Mouse (Mus musculus): ENCODE measurements around the gene 5530401A14Rik. TPM values are rescaled to one million over a fixed set of nuclear protein-coding genes. Genes with fewer than 3 reads are reported as not detected.

The 5530401A14Rik gene
- polyA plus RNA-seq (2012; rRNA removed), result not detected in 2 replicates

GRCm38 (mm10) chr11:81860250-81860972 lies at the start of gene 5530401A14Rik:
Gene 5530401A14Rik (plus strand): TSS chr11:81860673.
- H3K4me3 ChIP-seq (ENCODE audit: insufficient read depth, low read depth, low read length), result no peak within 1 kb of the TSS
- H3K36me3 ChIP-seq (ENCODE audit: control insufficient read depth, insufficient read depth, low read length), result no peaks in the 10 kb centered on the region
- H3K4me1 ChIP-seq (ENCODE audit: control insufficient read depth, insufficient read depth, low read length), result no peaks in the 10 kb centered on the region
- WGBS, result 42% methylated on average over 4 of the region's 4 CpGs
- peak; percentile 3 for DNase-seq
- TF ChIP-seq POLR2A (IDR thresholded peaks at IDR 0.05; ENCODE audit: low read depth, low read length) (no peak), CTCF (conservative IDR thresholded peaks at IDR 0.05; ENCODE audit: insufficient read depth, insufficient read length, low read depth, low read length) (no peak)
- no peaks in the 10 kb centered on the region for H3K27me3 ChIP-seq (replicated peaks; ENCODE audit: control insufficient read depth, insufficient read depth, low read length)
- H3K27ac ChIP-seq (ENCODE audit: insufficient read depth, low read depth, low read length), result no peak within 1 kb of the TSS

GRCm38 (mm10) chr11:81814816-81815215 lies 45.7 kb upstream of the 5530401A14Rik start:
- no peak for TF ChIP-seq POLR2A (IDR thresholded peaks at IDR 0.05; ENCODE audit: low read depth, low read length)
- no peak for TF ChIP-seq CTCF (conservative IDR thresholded peaks at IDR 0.05; ENCODE audit: insufficient read depth, insufficient read length, low read depth, low read length)
- H3K4me1 ChIP-seq (ENCODE audit: control insufficient read depth, insufficient read depth, low read length), result no peaks in the 10 kb centered on the region
- H3K27me3 ChIP-seq (replicated peaks; ENCODE audit: control insufficient read depth, insufficient read depth, low read length), result no peaks in the 10 kb centered on the region
- no peak overlapping the region for H3K4me3 ChIP-seq (ENCODE audit: insufficient read depth, low read depth, low read length)
- H3K36me3 ChIP-seq (ENCODE audit: control insufficient read depth, insufficient read depth, low read length), result no peaks in the 10 kb centered on the region
- no peak overlapping the region for H3K27ac ChIP-seq (ENCODE audit: insufficient read depth, low read depth, low read length)
- no peak for DNase-seq
- 67% methylated on average over 1 of the region's 1 CpGs for WGBS

- Histone ChIP-seq H3K36me3 (ENCODE audit: control insufficient read depth, insufficient read depth, low read length) (no peaks in the 10 kb centered on the region), H3K4me3 (ENCODE audit: insufficient read depth, low read depth, low read length) (no peak overlapping the region), H3K27me3 (replicated peaks; ENCODE audit: control insufficient read depth, insufficient read depth, low read length) (no peaks in the 10 kb centered on the region), H3K27ac (ENCODE audit: insufficient read depth, low read depth, low read length) (no peak overlapping the region), H3K4me1 (ENCODE audit: control insufficient read depth, insufficient read depth, low read length) (no peaks in the 10 kb centered on the region)
- WGBS, result 24% methylated on average over 5 of the region's 5 CpGs
- TF ChIP-seq POLR2A (IDR thresholded peaks at IDR 0.05; ENCODE audit: low read depth, low read length), result no peak
- TF ChIP-seq CTCF (conservative IDR thresholded peaks at IDR 0.05; ENCODE audit: insufficient read depth, insufficient read length, low read depth, low read length), result no peak
- no peak for DNase-seq
Measured at GRCm38 (mm10) chr11:81816531-81816930, 43.9 kb upstream of the 5530401A14Rik start.

GRCm38 (mm10) chr11:81832381-81832780 lies 28.1 kb upstream of the 5530401A14Rik start:
- H3K4me3 ChIP-seq (ENCODE audit: insufficient read depth, low read depth, low read length), result no peak overlapping the region
- TF ChIP-seq POLR2A (IDR thresholded peaks at IDR 0.05; ENCODE audit: low read depth, low read length), result no peak
- TF ChIP-seq CTCF (conservative IDR thresholded peaks at IDR 0.05; ENCODE audit: insufficient read depth, insufficient read length, low read depth, low read length), result no peak
- no peak overlapping the region for H3K27ac ChIP-seq (ENCODE audit: insufficient read depth, low read depth, low read length)
- H3K36me3 ChIP-seq (ENCODE audit: control insufficient read depth, insufficient read depth, low read length), result no peaks in the 10 kb centered on the region
- no peaks in the 10 kb centered on the region for H3K4me1 ChIP-seq (ENCODE audit: control insufficient read depth, insufficient read depth, low read length)
- DNase-seq, result no peak
- WGBS, result 69% methylated on average over 1 of the region's 1 CpGs
- no peaks in the 10 kb centered on the region for H3K27me3 ChIP-seq (replicated peaks; ENCODE audit: control insufficient read depth, insufficient read depth, low read length)

GRCm38 (mm10) chr11:81838426-81838825 lies 22.0 kb upstream of the 5530401A14Rik start:
- 78% methylated on average over 4 of the region's 4 CpGs for WGBS
- no peaks in the 10 kb centered on the region for H3K27me3 ChIP-seq (replicated peaks; ENCODE audit: control insufficient read depth, insufficient read depth, low read length)
- no peaks in the 10 kb centered on the region for H3K4me1 ChIP-seq (ENCODE audit: control insufficient read depth, insufficient read depth, low read length)
- H3K36me3 ChIP-seq (ENCODE audit: control insufficient read depth, insufficient read depth, low read length), result no peaks in the 10 kb centered on the region
- DNase-seq, result no peak
- TF ChIP-seq CTCF (conservative IDR thresholded peaks at IDR 0.05; ENCODE audit: insufficient read depth, insufficient read length, low read depth, low read length) (no peak), POLR2A (IDR thresholded peaks at IDR 0.05; ENCODE audit: low read depth, low read length) (no peak)
- H3K4me3 ChIP-seq (ENCODE audit: insufficient read depth, low read depth, low read length), result no peak overlapping the region
- no peak overlapping the region for H3K27ac ChIP-seq (ENCODE audit: insufficient read depth, low read depth, low read length)

- WGBS, result 50% methylated on average over 2 of the region's 2 CpGs
- DNase-seq, result peak; percentile 82
- no peaks in the 10 kb centered on the region for H3K4me1 ChIP-seq (ENCODE audit: control insufficient read depth, insufficient read depth, low read length)
- no peak overlapping the region for H3K27ac ChIP-seq (ENCODE audit: insufficient read depth, low read depth, low read length)
- no peaks in the 10 kb centered on the region for H3K36me3 ChIP-seq (ENCODE audit: control insufficient read depth, insufficient read depth, low read length)
- H3K27me3 ChIP-seq (replicated peaks; ENCODE audit: control insufficient read depth, insufficient read depth, low read length), result no peaks in the 10 kb centered on the region
- H3K4me3 ChIP-seq (ENCODE audit: insufficient read depth, low read depth, low read length), result no peak overlapping the region
- no peak for TF ChIP-seq CTCF (conservative IDR thresholded peaks at IDR 0.05; ENCODE audit: insufficient read depth, insufficient read length, low read depth, low read length)
- no peak for TF ChIP-seq POLR2A (IDR thresholded peaks at IDR 0.05; ENCODE audit: low read depth, low read length)
Measured at GRCm38 (mm10) chr11:81841001-81841400, 19.5 kb upstream of the 5530401A14Rik start.

- DNase-seq, result peak; percentile 51
- Histone ChIP-seq H3K27ac (ENCODE audit: insufficient read depth, low read depth, low read length) (no peak overlapping the region), H3K4me3 (ENCODE audit: insufficient read depth, low read depth, low read length) (no peak overlapping the region), H3K4me1 (ENCODE audit: control insufficient read depth, insufficient read depth, low read length) (no peaks in the 10 kb centered on the region), H3K27me3 (replicated peaks; ENCODE audit: control insufficient read depth, insufficient read depth, low read length) (no peaks in the 10 kb centered on the region), H3K36me3 (ENCODE audit: control insufficient read depth, insufficient read depth, low read length) (no peaks in the 10 kb centered on the region)
- no peak for TF ChIP-seq CTCF (conservative IDR thresholded peaks at IDR 0.05; ENCODE audit: insufficient read depth, insufficient read length, low read depth, low read length)
- no peak for TF ChIP-seq POLR2A (IDR thresholded peaks at IDR 0.05; ENCODE audit: low read depth, low read length)
- WGBS, result 55% methylated on average over 5 of the region's 5 CpGs
Measured at GRCm38 (mm10) chr11:81845010-81845685, 15.3 kb upstream of the 5530401A14Rik start.
